Mouse (Mus musculus) lung, postnatal 0 days (tissue): Measurements from ENCODE around the gene Celf2.

Source experiments
- CTCF ChIP-seq: IDR thresholded peaks from 2 replicates; pipeline ENCODE4 v1.5.1; 2016; ENCODE audit warnings: antibody characterized with exemption, mild to moderate bottlenecking
- EP300 ChIP-seq: IDR thresholded peaks from 2 replicates; pipeline ENCODE4 v1.6.1; 2016; ENCODE audit warnings: antibody characterized with exemption, mild to moderate bottlenecking, control low read depth

- no peak for TF ChIP-seq CTCF
- peak; percentile 37; the same call in 1 of the 2 replicates for TF ChIP-seq EP300
Observed at GRCm38 (mm10) chr2:6909921-6910320, 599.4 kb downstream of the Celf2 start.
